Mouse (Mus musculus): ENCODE data around the gene Ugt1a6a. TPM values are rescaled to one million over a fixed set of nuclear protein-coding genes. Genes with fewer than 3 reads are reported as not detected.

The Ugt1a6a gene
- polyA plus RNA-seq, 1 experiment from 2014 or later, result 11.0 TPM

- H3K4me3 ChIP-seq (ENCODE audit: low read length), result no peak overlapping the region
- no peak overlapping the region for H3K27ac ChIP-seq (ENCODE audit: low read length)
- H3K9ac ChIP-seq (ENCODE audit: low read depth, low read length), result no peak overlapping the region
- 75% methylated on average over 3 of the region's 3 CpGs for WGBS
- no peaks in the 10 kb centered on the region for H3K36me3 ChIP-seq (ENCODE audit: control insufficient read depth, insufficient read depth, low read length)
- ATAC-seq, result no peak
- H3K27me3 ChIP-seq (replicated peaks; ENCODE audit: control insufficient read depth, insufficient read depth, low read length), result no peaks in the 10 kb centered on the region
- no peaks in the 10 kb centered on the region for H3K4me1 ChIP-seq (ENCODE audit: control insufficient read depth, insufficient read depth, low read length)
- no peak overlapping the region for H3K4me2 ChIP-seq (ENCODE audit: low read depth, low read length)
- peaks cover 65% of the 10 kb centered on the region for H3K9me3 ChIP-seq (ENCODE audit: control insufficient read depth, low read length)
Measured at GRCm38 (mm10) chr1:88229566-88229965, 95.0 kb downstream of the Ugt1a6a start.

GRCm38 (mm10) chr1:88229986-88230385 is 95.4 kb downstream of the Ugt1a6a start:
- 82% methylated on average over 5 of the region's 5 CpGs for WGBS
- H3K27ac ChIP-seq (ENCODE audit: low read length), result no peak overlapping the region
- H3K4me1 ChIP-seq (ENCODE audit: control insufficient read depth, insufficient read depth, low read length), result no peaks in the 10 kb centered on the region
- no peak for ATAC-seq
- H3K9ac ChIP-seq (ENCODE audit: low read depth, low read length), result no peak overlapping the region
- H3K4me2 ChIP-seq (ENCODE audit: low read depth, low read length), result no peak overlapping the region
- H3K4me3 ChIP-seq (ENCODE audit: low read length), result no peak overlapping the region
- H3K36me3 ChIP-seq (ENCODE audit: control insufficient read depth, insufficient read depth, low read length), result no peaks in the 10 kb centered on the region
- H3K27me3 ChIP-seq (replicated peaks; ENCODE audit: control insufficient read depth, insufficient read depth, low read length), result no peaks in the 10 kb centered on the region
- H3K9me3 ChIP-seq (ENCODE audit: control insufficient read depth, low read length), result peaks cover 69% of the 10 kb centered on the region

- Histone ChIP-seq H3K4me1 (ENCODE audit: control insufficient read depth, insufficient read depth, low read length) (no peaks in the 10 kb centered on the region), H3K4me3 (ENCODE audit: low read length) (no peak overlapping the region), H3K27ac (ENCODE audit: low read length) (no peak overlapping the region), H3K4me2 (ENCODE audit: low read depth, low read length) (no peak overlapping the region), H3K9me3 (ENCODE audit: control insufficient read depth, low read length) (peaks cover 74% of the 10 kb centered on the region), H3K36me3 (ENCODE audit: control insufficient read depth, insufficient read depth, low read length) (no peaks in the 10 kb centered on the region), H3K9ac (ENCODE audit: low read depth, low read length) (no peak overlapping the region), H3K27me3 (replicated peaks; ENCODE audit: control insufficient read depth, insufficient read depth, low read length) (no peaks in the 10 kb centered on the region)
- ATAC-seq, result no peak
- WGBS, result 71% methylated on average over 7 of the region's 7 CpGs
Measured at GRCm38 (mm10) chr1:88230421-88230820, 95.8 kb downstream of the Ugt1a6a start.

GRCm38 (mm10) chr1:88230981-88231802 is 96.6 kb downstream of the Ugt1a6a start:
- Histone ChIP-seq H3K9ac (ENCODE audit: low read depth, low read length) (no peak overlapping the region), H3K4me1 (ENCODE audit: control insufficient read depth, insufficient read depth, low read length) (no peaks in the 10 kb centered on the region), H3K36me3 (ENCODE audit: control insufficient read depth, insufficient read depth, low read length) (no peaks in the 10 kb centered on the region), H3K9me3 (ENCODE audit: control insufficient read depth, low read length) (peaks cover 72% of the 10 kb centered on the region), H3K4me3 (ENCODE audit: low read length) (no peak overlapping the region), H3K27ac (ENCODE audit: low read length) (no peak overlapping the region), H3K27me3 (replicated peaks; ENCODE audit: control insufficient read depth, insufficient read depth, low read length) (no peaks in the 10 kb centered on the region), H3K4me2 (ENCODE audit: low read depth, low read length) (no peak overlapping the region)
- 77% methylated on average over 6 of the region's 6 CpGs for WGBS
- no peak for ATAC-seq

GRCm38 (mm10) chr1:88231803-88232499 is 97.3 kb downstream of the Ugt1a6a start:
- Histone ChIP-seq H3K4me2 (ENCODE audit: low read depth, low read length) (no peak overlapping the region), H3K4me1 (ENCODE audit: control insufficient read depth, insufficient read depth, low read length) (no peaks in the 10 kb centered on the region), H3K27me3 (replicated peaks; ENCODE audit: control insufficient read depth, insufficient read depth, low read length) (no peaks in the 10 kb centered on the region), H3K36me3 (ENCODE audit: control insufficient read depth, insufficient read depth, low read length) (no peaks in the 10 kb centered on the region), H3K9me3 (ENCODE audit: control insufficient read depth, low read length) (peaks cover 70% of the 10 kb centered on the region), H3K27ac (ENCODE audit: low read length) (no peak overlapping the region), H3K9ac (ENCODE audit: low read depth, low read length) (no peak overlapping the region), H3K4me3 (ENCODE audit: low read length) (no peak overlapping the region)
- 69% methylated on average over 7 of the region's 7 CpGs for WGBS
- ATAC-seq, result no peak

- no peaks in the 10 kb centered on the region for H3K27me3 ChIP-seq (replicated peaks; ENCODE audit: control insufficient read depth, insufficient read depth, low read length)
- H3K27ac ChIP-seq (ENCODE audit: low read length), result no peak overlapping the region
- no peak overlapping the region for H3K4me2 ChIP-seq (ENCODE audit: low read depth, low read length)
- ATAC-seq, result no peak
- no peak overlapping the region for H3K4me3 ChIP-seq (ENCODE audit: low read length)
- H3K9me3 ChIP-seq (ENCODE audit: control insufficient read depth, low read length), result peaks cover 75% of the 10 kb centered on the region
- WGBS, result 57% methylated on average over 3 of the region's 3 CpGs
- H3K4me1 ChIP-seq (ENCODE audit: control insufficient read depth, insufficient read depth, low read length), result no peaks in the 10 kb centered on the region
- H3K36me3 ChIP-seq (ENCODE audit: control insufficient read depth, insufficient read depth, low read length), result no peaks in the 10 kb centered on the region
- H3K9ac ChIP-seq (ENCODE audit: low read depth, low read length), result no peak overlapping the region
Measured at GRCm38 (mm10) chr1:88232664-88233380, 98.2 kb downstream of the Ugt1a6a start.

- Histone ChIP-seq H3K27ac (ENCODE audit: low read length) (no peak overlapping the region), H3K4me3 (ENCODE audit: low read length) (no peak overlapping the region), H3K27me3 (replicated peaks; ENCODE audit: control insufficient read depth, insufficient read depth, low read length) (no peaks in the 10 kb centered on the region), H3K36me3 (ENCODE audit: control insufficient read depth, insufficient read depth, low read length) (no peaks in the 10 kb centered on the region), H3K9ac (ENCODE audit: low read depth, low read length) (no peak overlapping the region), H3K9me3 (ENCODE audit: control insufficient read depth, low read length) (peaks cover 75% of the 10 kb centered on the region), H3K4me1 (ENCODE audit: control insufficient read depth, insufficient read depth, low read length) (no peaks in the 10 kb centered on the region), H3K4me2 (ENCODE audit: low read depth, low read length) (no peak overlapping the region)
- WGBS, result 68% methylated on average over 14 of the region's 14 CpGs
- ATAC-seq, result 0 out of 2 replicates have a peak, but pooled peaks have one; percentile 9
Measured at GRCm38 (mm10) chr1:88233421-88234247, 99.0 kb downstream of the Ugt1a6a start.

- no peaks in the 10 kb centered on the region for H3K36me3 ChIP-seq (ENCODE audit: control insufficient read depth, insufficient read depth, low read length)
- no peaks in the 10 kb centered on the region for H3K4me1 ChIP-seq (ENCODE audit: control insufficient read depth, insufficient read depth, low read length)
- no peaks in the 10 kb centered on the region for H3K27me3 ChIP-seq (replicated peaks; ENCODE audit: control insufficient read depth, insufficient read depth, low read length)
- no peak overlapping the region for H3K9ac ChIP-seq (ENCODE audit: low read depth, low read length)
- H3K4me3 ChIP-seq (ENCODE audit: low read length), result no peak overlapping the region
- no peak overlapping the region for H3K4me2 ChIP-seq (ENCODE audit: low read depth, low read length)
- WGBS, result 68% methylated on average over 4 of the region's 4 CpGs
- H3K27ac ChIP-seq (ENCODE audit: low read length), result no peak overlapping the region
- no peak for ATAC-seq
- H3K9me3 ChIP-seq (ENCODE audit: control insufficient read depth, low read length), result peaks cover 77% of the 10 kb centered on the region
Measured at GRCm38 (mm10) chr1:88234248-88234610, 99.6 kb downstream of the Ugt1a6a start.

GRCm38 (mm10) chr1:88234646-88235045 is 100.0 kb downstream of the Ugt1a6a start:
- no peak for ATAC-seq
- WGBS, result 44% methylated on average over 5 of the region's 5 CpGs
- H3K27me3 ChIP-seq (replicated peaks; ENCODE audit: control insufficient read depth, insufficient read depth, low read length), result no peaks in the 10 kb centered on the region
- no peak overlapping the region for H3K4me3 ChIP-seq (ENCODE audit: low read length)
- H3K4me2 ChIP-seq (ENCODE audit: low read depth, low read length), result no peak overlapping the region
- no peaks in the 10 kb centered on the region for H3K36me3 ChIP-seq (ENCODE audit: control insufficient read depth, insufficient read depth, low read length)
- no peaks in the 10 kb centered on the region for H3K4me1 ChIP-seq (ENCODE audit: control insufficient read depth, insufficient read depth, low read length)
- peaks cover 78% of the 10 kb centered on the region for H3K9me3 ChIP-seq (ENCODE audit: control insufficient read depth, low read length)
- no peak overlapping the region for H3K27ac ChIP-seq (ENCODE audit: low read length)
- no peak overlapping the region for H3K9ac ChIP-seq (ENCODE audit: low read depth, low read length)

Data from intestine, embryonic 16.5 days (tissue).